Mouse (Mus musculus): ENCODE data around the gene Zfp503. TPM values are rescaled to one million over a fixed set of nuclear protein-coding genes. Genes with fewer than 3 reads are reported as not detected.

Zfp503 gene
- polyA plus RNA-seq (2014; fragmentation: Illumina TruSeq; extraction: RNeasy Lipid Tissue Mini Kit (QIAGEN cat#74804); ENCODE audit: low read depth, low replicate concordance): 23.0 TPM

GRCm38 (mm10) chr14:21989291-21989913 is at the start of gene Zfp503:
Zfp503 (minus strand) TSS chr14:21989601.

GRCm38 (mm10) chr14:22019252-22019948 is 30.0 kb upstream of the Zfp503 start, which contains the start of gene Lrmda:
Lrmda (plus strand) TSS chr14:22019712.

Other genes starting within 250 kb of the Zfp503 start
- gene Samd8, start 239.1 kb downstream of the Zfp503 start, polyA plus RNA-seq (2014; fragmentation: Illumina TruSeq; extraction: RNeasy Lipid Tissue Mini Kit (QIAGEN cat#74804); ENCODE audit: low read depth, low replicate concordance): 71.3 TPM
- not detected for gene Dusp13, start 238.4 kb downstream of the Zfp503 start, polyA plus RNA-seq (2014; fragmentation: Illumina TruSeq; extraction: RNeasy Lipid Tissue Mini Kit (QIAGEN cat#74804); ENCODE audit: low read depth, low replicate concordance)
- 273 TPM for gene Vdac2, start 164.4 kb downstream of the Zfp503 start, polyA plus RNA-seq (2014; fragmentation: Illumina TruSeq; extraction: RNeasy Lipid Tissue Mini Kit (QIAGEN cat#74804); ENCODE audit: low read depth, low replicate concordance)
- 1.3 TPM for gene Comtd1, start 140.6 kb downstream of the Zfp503 start, polyA plus RNA-seq (2014; fragmentation: Illumina TruSeq; extraction: RNeasy Lipid Tissue Mini Kit (QIAGEN cat#74804); ENCODE audit: low read depth, low replicate concordance)
- 1.3 TPM for gene Lrmda, start 30.1 kb upstream of the Zfp503 start, polyA plus RNA-seq (2014; fragmentation: Illumina TruSeq; extraction: RNeasy Lipid Tissue Mini Kit (QIAGEN cat#74804); ENCODE audit: low read depth, low replicate concordance)